Mouse (Mus musculus) kidney, adult 10 weeks (tissue): Measurements from ENCODE around the gene Cldn34c2. TPM values are rescaled to one million over a fixed set of nuclear protein-coding genes. Genes with fewer than 3 reads are reported as not detected.

Experiments
- polyA plus RNA-seq: library from polyadenylated mRNA; stranded (reverse); fragments of 350-450 nt; fragmentation: Illumina TruSeq; extraction: RNeasy Lipid Tissue Mini Kit (QIAGEN cat#74804); gene quantifications from one replicate; pipeline ENCODE4 v1.2.3, GENCODE M21; 2014; ENCODE audit warnings: low read depth, low replicate concordance

The Cldn34c2 gene
- polyA plus RNA-seq = not detected

DNA sequence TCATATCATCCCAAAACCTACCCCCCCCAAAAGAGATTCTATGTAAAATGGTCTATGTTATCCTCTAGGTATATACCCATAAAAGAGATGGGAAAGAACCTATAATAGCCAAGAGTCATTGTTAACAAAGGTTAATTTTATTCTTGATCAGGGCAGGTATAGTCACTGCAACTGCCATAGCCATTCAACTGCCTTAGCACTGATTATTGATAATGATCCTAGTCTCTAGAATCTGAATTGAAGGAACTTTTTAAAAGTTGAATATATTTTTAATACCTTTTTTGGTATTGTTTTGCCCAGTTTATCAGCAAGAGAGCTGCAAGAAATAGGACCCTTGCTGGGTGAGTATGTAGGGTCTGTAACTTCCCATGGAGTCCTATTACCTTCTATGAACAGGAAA lies at the start of gene Cldn34c2:
Cldn34c2 (plus strand) TSS at position 301 of the 400 bp plus-strand sequence.

Other genes with a start within 250 kb of the Cldn34c2 start
- not detected for gene Gm17467, start 123.1 kb downstream of the Cldn34c2 start, polyA plus RNA-seq
- not detected for gene Cldn34c3, start 212.0 kb downstream of the Cldn34c2 start, polyA plus RNA-seq